Mouse (Mus musculus): ENCODE measurements around the gene 5730596B20Rik.

Gene 5730596B20Rik

GRCm38 (mm10) chr6:52183311-52184080, 6.2 kb downstream of the 5730596B20Rik start:
- no peak overlapping the region for H3K4me3 ChIP-seq (replicated peaks; ENCODE audit: low read length)
- no peaks in the 10 kb centered on the region for H3K36me3 ChIP-seq (ENCODE audit: insufficient read depth, low read length)
- H3K9me3 ChIP-seq (ENCODE audit: low read length) = no peaks in the 10 kb centered on the region
- TF ChIP-seq CTCF (conservative IDR thresholded peaks at IDR 0.05; ENCODE audit: low read length) = no peak
- peaks cover 23% of the 10 kb centered on the region for H3K4me1 ChIP-seq (replicated peaks; ENCODE audit: low read depth, low read length)
- H3K27me3 ChIP-seq (ENCODE audit: insufficient read depth, low read length) = peaks cover 99% of the 10 kb centered on the region

GRCm38 (mm10) chr6:52184668-52185067, 7.4 kb downstream of the 5730596B20Rik start:
- TF ChIP-seq NANOG (IDR thresholded peaks at IDR 0.05; ENCODE audit: borderline replicate concordance, low read length) = no peak
- no peak for TF ChIP-seq POU5F1 (IDR thresholded peaks at IDR 0.05; ENCODE audit: borderline replicate concordance, low read length)
- no peak for TF ChIP-seq CTCF (conservative IDR thresholded peaks at IDR 0.05; ENCODE audit: low read length)
- peaks cover 20% of the 10 kb centered on the region for H3K4me1 ChIP-seq (replicated peaks; ENCODE audit: low read depth, low read length)
- no peaks in the 10 kb centered on the region for H3K9me3 ChIP-seq (ENCODE audit: low read length)
- no peak overlapping the region for H3K4me3 ChIP-seq (replicated peaks; ENCODE audit: low read length)
- H3K27me3 ChIP-seq (ENCODE audit: insufficient read depth, low read length) = peaks cover 99% of the 10 kb centered on the region
- H3K36me3 ChIP-seq (ENCODE audit: insufficient read depth, low read length) = no peaks in the 10 kb centered on the region

- Histone ChIP-seq H3K4me3 (replicated peaks; ENCODE audit: low read length) (no peak overlapping the region), H3K9me3 (ENCODE audit: low read length) (no peaks in the 10 kb centered on the region), H3K36me3 (ENCODE audit: insufficient read depth, low read length) (no peaks in the 10 kb centered on the region), H3K4me1 (replicated peaks; ENCODE audit: low read depth, low read length) (peaks cover 18% of the 10 kb centered on the region), H3K27me3 (ENCODE audit: insufficient read depth, low read length) (peaks cover 99% of the 10 kb centered on the region)
- TF ChIP-seq POU5F1 (IDR thresholded peaks at IDR 0.05; ENCODE audit: borderline replicate concordance, low read length) (no peak), NANOG (IDR thresholded peaks at IDR 0.05; ENCODE audit: borderline replicate concordance, low read length) (no peak), CTCF (conservative IDR thresholded peaks at IDR 0.05; ENCODE audit: low read length) (no peak)
Observed at GRCm38 (mm10) chr6:52185222-52185621, 7.9 kb downstream of the 5730596B20Rik start.

GRCm38 (mm10) chr6:52185834-52186233, 8.5 kb downstream of the 5730596B20Rik start:
- H3K27me3 ChIP-seq (ENCODE audit: insufficient read depth, low read length) = peaks cover 99% of the 10 kb centered on the region
- TF ChIP-seq POU5F1 (IDR thresholded peaks at IDR 0.05; ENCODE audit: borderline replicate concordance, low read length) (no peak), CTCF (conservative IDR thresholded peaks at IDR 0.05; ENCODE audit: low read length) (no peak), NANOG (IDR thresholded peaks at IDR 0.05; ENCODE audit: borderline replicate concordance, low read length) (no peak)
- H3K4me1 ChIP-seq (replicated peaks; ENCODE audit: low read depth, low read length) = peaks cover 18% of the 10 kb centered on the region
- H3K4me3 ChIP-seq (replicated peaks; ENCODE audit: low read length) = no peak overlapping the region
- no peaks in the 10 kb centered on the region for H3K9me3 ChIP-seq (ENCODE audit: low read length)
- H3K36me3 ChIP-seq (ENCODE audit: insufficient read depth, low read length) = no peaks in the 10 kb centered on the region

GRCm38 (mm10) chr6:52186500-52186899, 9.2 kb downstream of the 5730596B20Rik start:
- TF ChIP-seq NANOG (IDR thresholded peaks at IDR 0.05; ENCODE audit: borderline replicate concordance, low read length) (no peak), POU5F1 (IDR thresholded peaks at IDR 0.05; ENCODE audit: borderline replicate concordance, low read length) (no peak), CTCF (conservative IDR thresholded peaks at IDR 0.05; ENCODE audit: low read length) (no peak)

GRCm38 (mm10) chr6:52189172-52189591, 11.9 kb downstream of the 5730596B20Rik start:
- peaks cover 24% of the 10 kb centered on the region for H3K4me1 ChIP-seq (replicated peaks; ENCODE audit: low read depth, low read length)
- H3K36me3 ChIP-seq (ENCODE audit: insufficient read depth, low read length) = no peaks in the 10 kb centered on the region
- no peak overlapping the region for H3K4me3 ChIP-seq (replicated peaks; ENCODE audit: low read length)
- TF ChIP-seq POU5F1 (IDR thresholded peaks at IDR 0.05; ENCODE audit: borderline replicate concordance, low read length) (no peak), CTCF (conservative IDR thresholded peaks at IDR 0.05; ENCODE audit: low read length) (no peak), NANOG (IDR thresholded peaks at IDR 0.05; ENCODE audit: borderline replicate concordance, low read length) (no peak)
- peaks cover 94% of the 10 kb centered on the region for H3K27me3 ChIP-seq (ENCODE audit: insufficient read depth, low read length)
- H3K9me3 ChIP-seq (ENCODE audit: low read length) = no peaks in the 10 kb centered on the region

More at GRCm38 (mm10) chr6:52186500-52186899, 9.2 kb downstream of the 5730596B20Rik start:
- Histone ChIP-seq H3K27me3 (ENCODE audit: insufficient read depth, low read length) (peaks cover 97% of the 10 kb centered on the region), H3K4me1 (replicated peaks; ENCODE audit: low read depth, low read length) (peaks cover 14% of the 10 kb centered on the region), H3K36me3 (ENCODE audit: insufficient read depth, low read length) (no peaks in the 10 kb centered on the region), H3K4me3 (replicated peaks; ENCODE audit: low read length) (no peak overlapping the region), H3K9me3 (ENCODE audit: low read length) (no peaks in the 10 kb centered on the region)

- Histone ChIP-seq H3K9me3 (ENCODE audit: low read length) (no peaks in the 10 kb centered on the region), H3K4me3 (replicated peaks; ENCODE audit: low read length) (no peak overlapping the region), H3K4me1 (replicated peaks; ENCODE audit: low read depth, low read length) (peaks cover 19% of the 10 kb centered on the region), H3K27me3 (ENCODE audit: insufficient read depth, low read length) (peaks cover 94% of the 10 kb centered on the region), H3K36me3 (ENCODE audit: insufficient read depth, low read length) (no peaks in the 10 kb centered on the region)
- no peak for TF ChIP-seq POU5F1 (IDR thresholded peaks at IDR 0.05; ENCODE audit: borderline replicate concordance, low read length)
Observed at GRCm38 (mm10) chr6:52189909-52190308, 12.6 kb downstream of the 5730596B20Rik start.

GRCm38 (mm10) chr6:52190410-52190809, 13.1 kb downstream of the 5730596B20Rik start:
- Histone ChIP-seq H3K36me3 (ENCODE audit: insufficient read depth, low read length) (no peaks in the 10 kb centered on the region), H3K4me1 (replicated peaks; ENCODE audit: low read depth, low read length) (peaks cover 19% of the 10 kb centered on the region), H3K27me3 (ENCODE audit: insufficient read depth, low read length) (peaks cover 93% of the 10 kb centered on the region), H3K4me3 (replicated peaks; ENCODE audit: low read length) (no peak overlapping the region; the same call in 1 of the 2 replicates), H3K9me3 (ENCODE audit: low read length) (no peaks in the 10 kb centered on the region)
- TF ChIP-seq CTCF (conservative IDR thresholded peaks at IDR 0.05; ENCODE audit: low read length) (no peak), NANOG (IDR thresholded peaks at IDR 0.05; ENCODE audit: borderline replicate concordance, low read length) (no peak), POU5F1 (IDR thresholded peaks at IDR 0.05; ENCODE audit: borderline replicate concordance, low read length) (no peak)
